Comparison of ENCODE assay signal across 9 mouse cellular contexts in genomic region chr11:105731541-105731940, GRCm38 (mm10).
DNase-seq lines count a peak whose midpoint lies in the region; ATAC-seq and TF ChIP-seq lines count a peak whose summit lies in the region.
"Had no signal": no experiment of that assay in that cellular context is flagged by ENCODE, and none has a peak within 500 bp of the region (broad histone marks: within the 10 kb centered on the region; RNA-seq: fewer than 3 reads in every experiment).

No protein-coding gene starts in this region.

- TF ChIP-seq CTCF in brain, embryonic 14.5 days (IDR thresholded peaks at IDR 0.05; ENCODE audit: borderline replicate concordance, extremely low read depth, insufficient read depth, insufficient read length): no peak

- H3K4me1 ChIP-seq in hindbrain, embryonic 16.5 days (ENCODE audit: control insufficient read depth, insufficient read depth, low read depth, low read length): peaks cover 4% of the 10 kb centered on the region
- H3K4me1 ChIP-seq in midbrain, embryonic 12.5 days: peaks cover 8% of the 10 kb centered on the region; the same call in 1 of the 2 replicates
- no peaks in the 10 kb centered on the region for H3K4me1 ChIP-seq in kidney, embryonic 15.5 days
- H3K4me1 ChIP-seq: embryonic facial prominence, embryonic 15.5 days had no signal

- H3K27me3 ChIP-seq in hindbrain, embryonic 16.5 days (replicated peaks; ENCODE audit: control insufficient read depth, insufficient read depth, low read length): no peaks in the 10 kb centered on the region
- H3K27me3 ChIP-seq in midbrain, embryonic 12.5 days: no peaks in the 10 kb centered on the region
- no peaks in the 10 kb centered on the region for H3K27me3 ChIP-seq in kidney, embryonic 15.5 days
- H3K27me3 ChIP-seq: embryonic facial prominence, embryonic 15.5 days had no signal

- ATAC-seq in hindbrain, embryonic 16.5 days: peak; percentile 93
- no peak; the same call in 1 of the 2 replicates for ATAC-seq in midbrain, embryonic 12.5 days (ENCODE audit: low FRiP score, low read depth)
- ATAC-seq in CD4-positive, CD25-positive, alpha-beta regulatory T cell, adult 4 months: no peak
- no peak for ATAC-seq in kidney, embryonic 15.5 days (replicated peaks; ENCODE audit: low FRiP score)

- WGBS in hindbrain, embryonic 16.5 days: 26% methylated on average over 6 of the region's 6 CpGs
- 46% methylated on average over 6 of the region's 6 CpGs for WGBS in midbrain, embryonic 12.5 days
- 72% methylated on average over 6 of the region's 6 CpGs for WGBS in kidney, embryonic 15.5 days

- DNase-seq in brain, embryonic 14.5 days (ENCODE audit: low read depth): peak; percentile 91
- DNase-seq in embryo, embryonic 10.5 days (ENCODE audit: low spot score): peak; percentile 69
- DNase-seq in adrenal gland, adult 18-20 months (ENCODE audit: low spot score in 2 of 2): no peak
- DNase-seq in lung, postnatal 36 days: no peak

- H3K9me3 ChIP-seq in hindbrain, embryonic 16.5 days (ENCODE audit: control insufficient read depth, low read length): no peaks in the 10 kb centered on the region
- H3K9me3 ChIP-seq in midbrain, embryonic 12.5 days: no peaks in the 10 kb centered on the region
- no peaks in the 10 kb centered on the region for H3K9me3 ChIP-seq in kidney, embryonic 15.5 days (replicated peaks)
- H3K9me3 ChIP-seq: embryonic facial prominence, embryonic 15.5 days had no signal

- peak overlapping the region; percentile 74 for H3K27ac ChIP-seq in hindbrain, embryonic 16.5 days (ENCODE audit: low read depth, low read length)
- peak overlapping the region; percentile 67 for H3K27ac ChIP-seq in midbrain, embryonic 12.5 days (replicated peaks)
- H3K27ac ChIP-seq in kidney, embryonic 15.5 days: no peak overlapping the region
- H3K27ac ChIP-seq: embryonic facial prominence, embryonic 15.5 days had no signal

- no peak overlapping the region for H3K9ac ChIP-seq in hindbrain, embryonic 16.5 days (ENCODE audit: low read depth, low read length)
- H3K9ac ChIP-seq in midbrain, embryonic 12.5 days (replicated peaks): no peak overlapping the region
- no peak overlapping the region for H3K9ac ChIP-seq in kidney, embryonic 15.5 days
- H3K9ac ChIP-seq: embryonic facial prominence, embryonic 15.5 days had no signal

- no peak for TF ChIP-seq POLR2A in brain, embryonic 14.5 days (IDR thresholded peaks at IDR 0.05; ENCODE audit: borderline replicate concordance, extremely low read depth, insufficient read depth, insufficient read length, poor library complexity, severe bottlenecking)

- H3K4me3 ChIP-seq in hindbrain, embryonic 16.5 days (ENCODE audit: low read length): peak overlapping the region; percentile 25; the same call in 1 of the 2 replicates
- no peak overlapping the region for H3K4me3 ChIP-seq in midbrain, embryonic 12.5 days
- H3K4me3 ChIP-seq in kidney, embryonic 15.5 days (replicated peaks): no peak overlapping the region
- H3K4me3 ChIP-seq: embryonic facial prominence, embryonic 15.5 days had no signal

- no peaks in the 10 kb centered on the region for H3K36me3 ChIP-seq in hindbrain, embryonic 16.5 days (ENCODE audit: control insufficient read depth, insufficient read depth, low read length)
- H3K36me3 ChIP-seq in midbrain, embryonic 12.5 days: no peaks in the 10 kb centered on the region
- no peaks in the 10 kb centered on the region for H3K36me3 ChIP-seq in kidney, embryonic 15.5 days
- H3K36me3 ChIP-seq: embryonic facial prominence, embryonic 15.5 days had no signal

- H3K4me2 ChIP-seq in hindbrain, embryonic 16.5 days (ENCODE audit: low read length): peak overlapping the region; percentile 45
- peak overlapping the region; percentile 39 for H3K4me2 ChIP-seq in midbrain, embryonic 12.5 days (replicated peaks)
- no peak overlapping the region for H3K4me2 ChIP-seq in kidney, embryonic 15.5 days
- H3K4me2 ChIP-seq: embryonic facial prominence, embryonic 15.5 days had no signal

Comparison
In these comparisons a context has a peak if more than half of its experiments do, and no peak if none do; other contexts are left out.
1. DNase-seq: peak in brain, embryonic 14.5 days (single experiment) and embryo, embryonic 10.5 days (single experiment); none in adrenal gland, adult 18-20 months (0 of 2) and lung, postnatal 36 days (single experiment).